Mouse (Mus musculus) gastrocnemius, postnatal 4 days (tissue): Measurements from ENCODE around the gene Prr12. TPM values are rescaled to one million over a fixed set of nuclear protein-coding genes. Genes with fewer than 3 reads are reported as not detected.

ENCODE experiments used
- microRNA-seq: library from miRNA; unstranded; fragments of <30 nt; microRNA quantifications from one replicate; pipeline ENCODE4 v1.2.0, GENCODE M21; 2021
- total RNA-seq, 2 experiments: library from RNA; stranded (reverse); gene quantifications; 2 replicates each; pipeline ENCODE4 v1.2.3; 2021

Gene Prr12
- total RNA-seq, 2 experiments from 2014 or later, result 63.9 to 65.2 TPM

Small RNAs within 50 kb of the gene (microRNA-seq; reads per million reads assigned to microRNA genes)
- not detected for gene Mir7054

Other genes starting within 250 kb of the Prr12 start
- gene Nup62, start 236.8 kb downstream of the Prr12 start, total RNA-seq, result 10 to 100 TPM; 49.4 to 53.1 TPM
- gene Il4i1, start 236.5 kb downstream of the Prr12 start, total RNA-seq, result 1 to 10 TPM; 1.6 to 1.8 TPM
- gene Atf5, start 236.2 kb downstream of the Prr12 start, total RNA-seq, result 10 to 100 TPM; 55.6 to 62.2 TPM
- 100 to 1,000 TPM in 1 of 2 experiments, 10 to 100 TPM in 1; 92.4 to 103 TPM for gene Akt1s1, start 203.9 kb downstream of the Prr12 start, total RNA-seq
- 10 to 100 TPM; 56.5 to 63.4 TPM for gene Tbc1d17, start 203.8 kb downstream of the Prr12 start, total RNA-seq
- gene Pnkp, start 195.7 kb downstream of the Prr12 start, total RNA-seq, result 10 to 100 TPM; 18.6 to 20.5 TPM
- gene Ptov1, start 183.1 kb downstream of the Prr12 start, total RNA-seq, result 100 to 1,000 TPM; 332 to 346 TPM
- 10 to 100 TPM; 63.8 to 67.6 TPM for gene Med25, start 160.2 kb downstream of the Prr12 start, total RNA-seq
- gene Fuz, start 156.8 kb downstream of the Prr12 start, total RNA-seq, result 10 to 100 TPM; 16.1 to 18.4 TPM
- gene Ap2a1, start 123.4 kb downstream of the Prr12 start, total RNA-seq, result 10 to 100 TPM; 84.8 to 88.9 TPM
- not detected for gene Tsks, start 109.7 kb downstream of the Prr12 start, total RNA-seq
- gene Cpt1c, start 78.0 kb downstream of the Prr12 start, total RNA-seq, result 10 to 100 TPM; 10.3 to 10.8 TPM
- 100 to 1,000 TPM; 318 to 331 TPM for gene Prmt1, start 66.3 kb downstream of the Prr12 start, total RNA-seq
- gene Irf3, start 55.2 kb downstream of the Prr12 start, total RNA-seq, result 10 to 100 TPM; 46.0 to 50.4 TPM
- gene Bcl2l12, start 54.2 kb downstream of the Prr12 start, total RNA-seq, result 10 to 100 TPM; 21.5 to 22.0 TPM
- gene Scaf1, start 36.5 kb downstream of the Prr12 start, total RNA-seq, result 10 to 100 TPM; 74.1 to 76.0 TPM
- gene Rras, start 34.9 kb downstream of the Prr12 start, total RNA-seq, result 100 to 1,000 TPM; 119 to 123 TPM
- 10 to 100 TPM; 47.3 to 48.3 TPM for gene Nosip, start 9.5 kb upstream of the Prr12 start, total RNA-seq
- 10 to 100 TPM; 11.7 to 12.3 TPM for gene Prrg2, start 9.8 kb upstream of the Prr12 start, total RNA-seq
- 100 to 1,000 TPM; 172 to 192 TPM for gene Rcn3, start 39.3 kb upstream of the Prr12 start, total RNA-seq
- gene Fcgrt, start 51.0 kb upstream of the Prr12 start, total RNA-seq, result 10 to 100 TPM; 84.6 to 87.3 TPM
- 1,000 to 10,000 TPM in 1 of 2 experiments, 100 to 1,000 TPM in 1; 985 to 1,047 TPM for gene Rps11, start 71.6 kb upstream of the Prr12 start, total RNA-seq
- 1,000 to 10,000 TPM; 1,483 to 1,628 TPM for gene Rpl13a, start 75.9 kb upstream of the Prr12 start, total RNA-seq
- gene Gm45713, start 83.3 kb upstream of the Prr12 start, total RNA-seq, result under 1 TPM in 1 of 2 experiments, not detected in 1; 0.34 TPM
- gene Flt3l, start 83.6 kb upstream of the Prr12 start, total RNA-seq, result 1 to 10 TPM; 2.4 to 5.1 TPM
- 10 to 100 TPM; 52.1 to 59.3 TPM for gene Pih1d1, start 101.4 kb upstream of the Prr12 start, total RNA-seq
- gene Aldh16a1, start 101.7 kb upstream of the Prr12 start, total RNA-seq, result 10 to 100 TPM; 34.8 to 51.6 TPM
- 1 to 10 TPM; 2.6 to 3.0 TPM for gene Slc17a7, start 111.1 kb upstream of the Prr12 start, total RNA-seq
- under 1 TPM; 0.34 to 0.42 TPM for gene Gfy, start 126.7 kb upstream of the Prr12 start, total RNA-seq
- gene Pth2, start 128.1 kb upstream of the Prr12 start, total RNA-seq, result not detected
- gene Ccdc155, start 152.0 kb upstream of the Prr12 start, total RNA-seq, result 1 to 10 TPM; 3.2 to 4.9 TPM
- gene Dkkl1, start 159.3 kb upstream of the Prr12 start, total RNA-seq, result not detected
- gene Tead2, start 162.9 kb upstream of the Prr12 start, total RNA-seq, result 10 to 100 TPM; 40.0 to 51.4 TPM
- gene Cd37, start 186.2 kb upstream of the Prr12 start, total RNA-seq, result 1 to 10 TPM; 3.7 to 4.8 TPM
- gene Slc6a16, start 188.2 kb upstream of the Prr12 start, total RNA-seq, result not detected
- gene Slc6a21, start 224.6 kb upstream of the Prr12 start, total RNA-seq, result not detected